Mouse (Mus musculus): ENCODE measurements around the gene Wdhd1. TPM values are rescaled to one million over a fixed set of nuclear protein-coding genes. Genes with fewer than 3 reads are reported as not detected.

Gene Wdhd1
- polyA plus RNA-seq, 1 experiment: 12.4 TPM

DNA sequence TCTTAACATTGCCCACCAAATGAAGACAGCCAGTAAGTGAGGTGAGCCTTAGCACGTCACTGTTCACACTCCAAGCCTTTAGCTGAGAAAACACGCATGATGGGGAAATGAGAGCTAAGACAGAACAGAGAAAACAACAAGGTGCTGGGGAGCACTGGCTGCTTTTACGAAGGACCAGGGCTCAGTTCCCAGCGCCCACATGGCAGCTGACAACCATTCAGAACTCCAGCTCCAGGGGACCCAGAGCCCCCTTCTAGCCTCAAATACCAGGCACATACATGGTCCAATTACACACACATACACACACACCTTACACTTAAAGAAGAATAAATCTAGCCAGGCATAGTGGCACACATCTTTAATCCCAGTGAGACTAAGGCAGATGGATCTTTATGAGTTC, 7.6 kb downstream of the Wdhd1 start:
- H3ac ChIP-seq (ENCODE audit: control insufficient read depth, insufficient read length, low read depth): no peak overlapping the region
- H3K27me3 ChIP-seq (ENCODE audit: control insufficient read depth, insufficient read depth, insufficient read length): no peaks in the 10 kb centered on the region
- peaks cover 6% of the 10 kb centered on the region for H3K79me3 ChIP-seq (ENCODE audit: low read depth)
- peaks cover 9% of the 10 kb centered on the region for H3K79me2 ChIP-seq (ENCODE audit: control insufficient read depth, insufficient read depth)
- no peak overlapping the region for H3K4me3 ChIP-seq (ENCODE audit: insufficient read depth, poor library complexity, severe bottlenecking)
- H3K36me3 ChIP-seq (ENCODE audit: control insufficient read depth, insufficient read depth): peaks cover 69% of the 10 kb centered on the region
- TF ChIP-seq USF1 (IDR thresholded peaks at IDR 0.05; ENCODE audit: low read depth): no peak
- TF ChIP-seq CTCF (IDR thresholded peaks at IDR 0.05; ENCODE audit: control insufficient read depth, insufficient read depth, insufficient read length): no peak
- TF ChIP-seq MYOG (IDR thresholded peaks at IDR 0.05; ENCODE audit: control insufficient read depth, extremely low read depth, insufficient read length): no peak
- no peak for TF ChIP-seq CEBPB (IDR thresholded peaks at IDR 0.05; ENCODE audit: low read depth)
- TF ChIP-seq MAX (IDR thresholded peaks at IDR 0.05): no peak
- TF ChIP-seq FOSL1 (IDR thresholded peaks at IDR 0.05; ENCODE audit: insufficient read depth, low read length, poor library complexity, severe bottlenecking): no peak
- TF ChIP-seq MYOD1 (IDR thresholded peaks at IDR 0.05; ENCODE audit: control insufficient read depth, insufficient read length, low read depth): no peak

DNA sequence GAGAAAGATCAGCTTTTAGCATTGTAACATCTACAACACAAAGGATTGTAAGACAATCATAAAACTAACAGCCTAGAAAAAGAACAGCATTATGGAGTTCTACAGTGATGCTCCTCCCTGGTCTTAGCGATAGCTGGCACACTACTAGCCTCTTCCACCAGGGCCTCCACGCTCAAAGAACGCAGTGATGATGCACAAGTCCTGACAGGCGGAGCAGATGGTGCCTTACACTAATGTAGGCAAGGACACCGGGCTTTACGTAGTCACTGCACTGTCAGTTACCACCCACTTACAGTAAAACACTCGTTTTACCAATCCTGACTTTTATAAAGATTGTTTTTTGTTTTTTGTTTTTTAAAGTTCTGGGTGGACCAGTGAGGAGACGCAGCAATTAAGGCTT, 10.8 kb downstream of the Wdhd1 start:
- no peak overlapping the region for H3ac ChIP-seq (ENCODE audit: control insufficient read depth, insufficient read length, low read depth)
- H3K79me3 ChIP-seq (ENCODE audit: low read depth): no peaks in the 10 kb centered on the region
- no peak overlapping the region for H3K4me3 ChIP-seq (ENCODE audit: insufficient read depth, poor library complexity, severe bottlenecking)
- H3K36me3 ChIP-seq (ENCODE audit: control insufficient read depth, insufficient read depth): peaks cover 63% of the 10 kb centered on the region
- H3K27me3 ChIP-seq (ENCODE audit: control insufficient read depth, insufficient read depth, insufficient read length): no peaks in the 10 kb centered on the region
- H3K79me2 ChIP-seq (ENCODE audit: control insufficient read depth, insufficient read depth): no peaks in the 10 kb centered on the region
- TF ChIP-seq MYOD1 (IDR thresholded peaks at IDR 0.05; ENCODE audit: control insufficient read depth, insufficient read length, low read depth) (no peak), USF1 (IDR thresholded peaks at IDR 0.05; ENCODE audit: low read depth) (no peak), CTCF (IDR thresholded peaks at IDR 0.05; ENCODE audit: control insufficient read depth, insufficient read depth, insufficient read length) (no peak), MYOG (IDR thresholded peaks at IDR 0.05; ENCODE audit: control insufficient read depth, extremely low read depth, insufficient read length) (no peak)

DNA sequence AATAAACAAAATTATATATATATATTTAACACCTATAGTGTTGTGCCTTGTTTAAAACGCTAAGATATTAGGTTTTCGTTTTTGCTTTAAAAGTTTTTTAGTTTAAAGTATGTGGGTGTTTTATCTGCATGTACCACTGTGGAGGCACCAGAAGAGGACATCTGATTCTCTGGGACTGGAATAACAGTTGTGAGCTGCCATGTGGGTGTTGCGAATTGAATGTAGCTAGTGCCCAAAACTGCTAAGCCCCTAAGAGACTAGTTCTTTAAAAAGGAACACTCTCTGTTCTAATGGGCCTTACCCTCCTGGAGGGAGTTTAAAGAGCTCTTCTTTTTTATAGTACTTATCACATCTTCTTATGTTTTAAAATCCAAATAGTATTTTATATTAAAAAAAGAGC, 11.8 kb downstream of the Wdhd1 start:
- Histone ChIP-seq H3K27me3 (ENCODE audit: control insufficient read depth, insufficient read depth, insufficient read length) (no peaks in the 10 kb centered on the region), H3K4me3 (ENCODE audit: insufficient read depth, poor library complexity, severe bottlenecking) (no peak overlapping the region), H3ac (ENCODE audit: control insufficient read depth, insufficient read length, low read depth) (no peak overlapping the region), H3K79me2 (ENCODE audit: control insufficient read depth, insufficient read depth) (peaks cover 2% of the 10 kb centered on the region), H3K79me3 (ENCODE audit: low read depth) (no peaks in the 10 kb centered on the region), H3K36me3 (ENCODE audit: control insufficient read depth, insufficient read depth) (peaks cover 68% of the 10 kb centered on the region)
- no peak for TF ChIP-seq MAX (IDR thresholded peaks at IDR 0.05)
- TF ChIP-seq USF1 (IDR thresholded peaks at IDR 0.05; ENCODE audit: low read depth): no peak
- TF ChIP-seq CEBPB (IDR thresholded peaks at IDR 0.05; ENCODE audit: low read depth): no peak
- no peak for TF ChIP-seq FOSL1 (IDR thresholded peaks at IDR 0.05; ENCODE audit: insufficient read depth, low read length, poor library complexity, severe bottlenecking)
- no peak for TF ChIP-seq MYOG (IDR thresholded peaks at IDR 0.05; ENCODE audit: control insufficient read depth, extremely low read depth, insufficient read length)
- no peak for TF ChIP-seq MYOD1 (IDR thresholded peaks at IDR 0.05; ENCODE audit: control insufficient read depth, insufficient read length, low read depth)
- TF ChIP-seq CTCF (IDR thresholded peaks at IDR 0.05; ENCODE audit: control insufficient read depth, insufficient read depth, insufficient read length): no peak

DNA sequence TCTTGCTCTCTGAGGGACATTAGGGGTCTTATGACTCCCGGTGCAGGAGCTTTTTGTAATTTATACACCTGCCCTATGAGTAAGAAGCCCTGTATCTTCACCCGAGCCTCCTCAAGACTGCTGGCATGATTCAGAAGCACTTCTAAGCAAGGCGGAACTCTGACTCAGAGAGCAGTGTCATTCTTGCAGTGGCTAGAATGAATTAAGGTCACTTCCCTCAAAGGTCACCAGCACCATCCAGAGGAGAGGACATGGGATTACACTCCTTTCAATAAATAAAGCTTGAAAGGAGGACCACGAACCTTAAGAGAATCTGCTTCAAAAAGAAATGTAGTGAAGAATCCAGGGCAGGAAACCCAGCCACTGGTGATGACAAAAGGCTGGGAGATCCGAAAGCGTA, 26.8 kb downstream of the Wdhd1 start:
- peaks cover 77% of the 10 kb centered on the region for H3K36me3 ChIP-seq (ENCODE audit: control insufficient read depth, insufficient read depth)
- no peak for TF ChIP-seq MYOG (IDR thresholded peaks at IDR 0.05; ENCODE audit: control insufficient read depth, extremely low read depth, insufficient read length)
- TF ChIP-seq CEBPB (IDR thresholded peaks at IDR 0.05; ENCODE audit: low read depth): no peak
- TF ChIP-seq MAX (IDR thresholded peaks at IDR 0.05): no peak
- TF ChIP-seq USF1 (IDR thresholded peaks at IDR 0.05; ENCODE audit: low read depth): no peak
- TF ChIP-seq FOSL1 (IDR thresholded peaks at IDR 0.05; ENCODE audit: insufficient read depth, low read length, poor library complexity, severe bottlenecking): no peak
- no peak for TF ChIP-seq MYOD1 (IDR thresholded peaks at IDR 0.05; ENCODE audit: control insufficient read depth, insufficient read length, low read depth)
- no peak for TF ChIP-seq CTCF (IDR thresholded peaks at IDR 0.05; ENCODE audit: control insufficient read depth, insufficient read depth, insufficient read length)
- no peaks in the 10 kb centered on the region for H3K79me3 ChIP-seq (ENCODE audit: low read depth)
- no peaks in the 10 kb centered on the region for H3K79me2 ChIP-seq (ENCODE audit: control insufficient read depth, insufficient read depth)
- no peaks in the 10 kb centered on the region for H3K27me3 ChIP-seq (ENCODE audit: control insufficient read depth, insufficient read depth, insufficient read length)
- H3ac ChIP-seq (ENCODE audit: control insufficient read depth, insufficient read length, low read depth): no peak overlapping the region
- H3K4me3 ChIP-seq (ENCODE audit: insufficient read depth, poor library complexity, severe bottlenecking): no peak overlapping the region

DNA sequence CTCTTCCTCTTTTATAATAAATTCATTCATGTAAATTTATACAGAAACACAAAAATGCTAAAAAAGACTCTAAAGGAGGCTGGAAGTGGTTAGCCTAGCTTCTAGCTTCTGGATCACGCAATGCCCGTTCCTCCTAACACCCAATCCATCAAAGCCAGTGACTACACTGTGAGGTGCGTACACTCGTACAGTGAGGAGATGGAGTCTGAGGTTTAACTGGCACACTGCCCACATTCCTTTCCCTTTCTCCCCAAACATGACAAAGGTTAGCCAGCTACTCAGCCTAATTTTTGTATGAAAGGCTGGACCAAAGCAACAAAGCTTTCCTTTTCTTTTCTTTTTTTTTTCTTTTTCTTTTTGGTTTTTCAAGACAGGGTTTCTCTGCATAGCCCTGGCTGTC, 33.9 kb downstream of the Wdhd1 start:
- Histone ChIP-seq H3K36me3 (ENCODE audit: control insufficient read depth, insufficient read depth) (peaks cover 70% of the 10 kb centered on the region), H3K4me3 (ENCODE audit: insufficient read depth, poor library complexity, severe bottlenecking) (no peak overlapping the region), H3K79me2 (ENCODE audit: control insufficient read depth, insufficient read depth) (no peaks in the 10 kb centered on the region), H3K79me3 (ENCODE audit: low read depth) (no peaks in the 10 kb centered on the region), H3K27me3 (ENCODE audit: control insufficient read depth, insufficient read depth, insufficient read length) (no peaks in the 10 kb centered on the region), H3ac (ENCODE audit: control insufficient read depth, insufficient read length, low read depth) (no peak overlapping the region)
- no peak for TF ChIP-seq CEBPB (IDR thresholded peaks at IDR 0.05; ENCODE audit: low read depth)
- TF ChIP-seq MYOG (IDR thresholded peaks at IDR 0.05; ENCODE audit: control insufficient read depth, extremely low read depth, insufficient read length): no peak
- TF ChIP-seq FOSL1 (IDR thresholded peaks at IDR 0.05; ENCODE audit: insufficient read depth, low read length, poor library complexity, severe bottlenecking): no peak
- no peak for TF ChIP-seq USF1 (IDR thresholded peaks at IDR 0.05; ENCODE audit: low read depth)
- TF ChIP-seq MAX (IDR thresholded peaks at IDR 0.05): no peak
- TF ChIP-seq MYOD1 (IDR thresholded peaks at IDR 0.05; ENCODE audit: control insufficient read depth, insufficient read length, low read depth): no peak
- TF ChIP-seq CTCF (IDR thresholded peaks at IDR 0.05; ENCODE audit: control insufficient read depth, insufficient read depth, insufficient read length): no peak

DNA sequence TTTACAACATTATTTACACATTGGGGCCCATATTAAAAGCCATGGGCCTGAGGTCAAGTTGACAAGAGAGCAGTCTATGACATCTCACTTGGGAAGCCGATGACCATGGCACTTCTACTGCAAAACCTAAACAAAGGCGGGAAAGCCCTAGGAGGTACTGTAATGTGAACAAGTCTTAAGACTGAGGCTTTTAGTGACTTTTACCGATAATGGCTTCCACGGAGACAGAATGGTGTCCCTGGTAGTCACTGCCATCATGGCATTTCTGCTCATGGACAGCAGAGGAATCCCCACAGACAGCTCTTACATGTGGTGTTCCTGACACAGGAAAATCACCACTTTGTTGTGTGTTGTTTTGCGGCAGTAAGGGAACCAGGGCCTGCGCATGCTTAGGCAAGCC, 35.6 kb downstream of the Wdhd1 start:
- Histone ChIP-seq H3K79me3 (ENCODE audit: low read depth) (no peaks in the 10 kb centered on the region), H3K4me3 (ENCODE audit: insufficient read depth, poor library complexity, severe bottlenecking) (no peak overlapping the region), H3K79me2 (ENCODE audit: control insufficient read depth, insufficient read depth) (no peaks in the 10 kb centered on the region), H3K27me3 (ENCODE audit: control insufficient read depth, insufficient read depth, insufficient read length) (no peaks in the 10 kb centered on the region), H3ac (ENCODE audit: control insufficient read depth, insufficient read length, low read depth) (no peak overlapping the region), H3K36me3 (ENCODE audit: control insufficient read depth, insufficient read depth) (peaks cover 53% of the 10 kb centered on the region)
- no peak for TF ChIP-seq CEBPB (IDR thresholded peaks at IDR 0.05; ENCODE audit: low read depth)
- TF ChIP-seq CTCF (IDR thresholded peaks at IDR 0.05; ENCODE audit: control insufficient read depth, insufficient read depth, insufficient read length): no peak
- TF ChIP-seq MAX (IDR thresholded peaks at IDR 0.05): no peak
- no peak for TF ChIP-seq FOSL1 (IDR thresholded peaks at IDR 0.05; ENCODE audit: insufficient read depth, low read length, poor library complexity, severe bottlenecking)
- no peak for TF ChIP-seq USF1 (IDR thresholded peaks at IDR 0.05; ENCODE audit: low read depth)
- TF ChIP-seq MYOG (IDR thresholded peaks at IDR 0.05; ENCODE audit: control insufficient read depth, extremely low read depth, insufficient read length): no peak
- no peak for TF ChIP-seq MYOD1 (IDR thresholded peaks at IDR 0.05; ENCODE audit: control insufficient read depth, insufficient read length, low read depth)

Data from C2C12 (cell line).